Mouse (Mus musculus): ENCODE measurements around the gene Svbp. TPM values are rescaled to one million over a fixed set of nuclear protein-coding genes. Genes with fewer than 3 reads are reported as not detected.

Svbp gene
- polyA plus RNA-seq, 1 experiment from 2014 or later: 69.6 TPM

- 0 out of 2 replicates have a peak overlapping the region, but pooled peaks have one; percentile 23 for H3K27ac ChIP-seq (ENCODE audit: low read length)
These were observed 38.3 kb downstream of the Svbp start for GRCm38 (mm10) chr4:119233256-119233901.

GRCm38 (mm10) chr4:119234348-119234747 lies 39.2 kb downstream of the Svbp start:
- H3K36me3 ChIP-seq (ENCODE audit: control insufficient read depth, insufficient read depth): no peaks in the 10 kb centered on the region
- H3K9ac ChIP-seq (ENCODE audit: low read depth, low read length): no peak overlapping the region
- peaks cover 25% of the 10 kb centered on the region for H3K4me1 ChIP-seq (ENCODE audit: control insufficient read depth, low read depth, low read length)
- no peak overlapping the region for H3K27ac ChIP-seq (ENCODE audit: low read length)
- H3K4me2 ChIP-seq (ENCODE audit: low read depth, low read length): peak overlapping the region; percentile 98
- H3K4me3 ChIP-seq (ENCODE audit: low read depth, low read length): 0 out of 2 replicates have a peak overlapping the region, but pooled peaks have one; percentile 89
- ATAC-seq (ENCODE audit: low read depth): no peak
- 65% methylated on average over 3 of the region's 3 CpGs for WGBS (ENCODE audit: insufficient replicate concordance)
- no peaks in the 10 kb centered on the region for H3K9me3 ChIP-seq (replicated peaks; ENCODE audit: control insufficient read depth, low read length)
- peaks cover 6% of the 10 kb centered on the region; the same call in 1 of the 2 replicates for H3K27me3 ChIP-seq (ENCODE audit: control insufficient read depth, insufficient read depth, low read depth, low read length)

More at GRCm38 (mm10) chr4:119233256-119233901, 38.3 kb downstream of the Svbp start:
- H3K4me2 ChIP-seq (ENCODE audit: low read depth, low read length): peak overlapping the region; percentile 98
- H3K4me1 ChIP-seq (ENCODE audit: control insufficient read depth, low read depth, low read length): peaks cover 19% of the 10 kb centered on the region
- H3K9me3 ChIP-seq (replicated peaks; ENCODE audit: control insufficient read depth, low read length): no peaks in the 10 kb centered on the region
- peak; percentile 42 for ATAC-seq (ENCODE audit: low read depth)
- H3K9ac ChIP-seq (ENCODE audit: low read depth, low read length): peak overlapping the region; percentile 79
- H3K27me3 ChIP-seq (ENCODE audit: control insufficient read depth, insufficient read depth, low read depth, low read length): peaks cover 6% of the 10 kb centered on the region; the same call in 1 of the 2 replicates
- peak overlapping the region; percentile 89 for H3K4me3 ChIP-seq (ENCODE audit: low read depth, low read length)
- WGBS (ENCODE audit: insufficient replicate concordance): under 1% methylated on average over 36 of the region's 36 CpGs
- no peaks in the 10 kb centered on the region for H3K36me3 ChIP-seq (ENCODE audit: control insufficient read depth, insufficient read depth)

GRCm38 (mm10) chr4:119238661-119239060 lies 43.6 kb downstream of the Svbp start:
- ATAC-seq (ENCODE audit: low read depth): peak; percentile 53
- H3K4me3 ChIP-seq (ENCODE audit: low read depth, low read length): peak overlapping the region; percentile 35
- no peak overlapping the region for H3K27ac ChIP-seq (ENCODE audit: low read length)
- H3K4me2 ChIP-seq (ENCODE audit: low read depth, low read length): peak overlapping the region; percentile 45
- no peak overlapping the region for H3K9ac ChIP-seq (ENCODE audit: low read depth, low read length)
- H3K9me3 ChIP-seq (replicated peaks; ENCODE audit: control insufficient read depth, low read length): no peaks in the 10 kb centered on the region
- H3K4me1 ChIP-seq (ENCODE audit: control insufficient read depth, low read depth, low read length): peaks cover 13% of the 10 kb centered on the region
- WGBS (ENCODE audit: insufficient replicate concordance): 49% methylated on average over 3 of the region's 3 CpGs
- H3K36me3 ChIP-seq (ENCODE audit: control insufficient read depth, insufficient read depth): no peaks in the 10 kb centered on the region
- peaks cover 3% of the 10 kb centered on the region; the same call in 1 of the 2 replicates for H3K27me3 ChIP-seq (ENCODE audit: control insufficient read depth, insufficient read depth, low read depth, low read length)

- 13% methylated on average over 12 of the region's 12 CpGs for WGBS (ENCODE audit: insufficient replicate concordance)
- Histone ChIP-seq H3K36me3 (ENCODE audit: control insufficient read depth, insufficient read depth) (no peaks in the 10 kb centered on the region), H3K4me2 (ENCODE audit: low read depth, low read length) (peak overlapping the region; percentile 45), H3K9ac (ENCODE audit: low read depth, low read length) (peak overlapping the region; percentile 46), H3K4me1 (ENCODE audit: control insufficient read depth, low read depth, low read length) (peaks cover 11% of the 10 kb centered on the region), H3K4me3 (ENCODE audit: low read depth, low read length) (peak overlapping the region; percentile 35), H3K27me3 (ENCODE audit: control insufficient read depth, insufficient read depth, low read depth, low read length) (0 out of 2 replicates have a peak, but pooled peaks cover 2% of the 10 kb centered on the region), H3K9me3 (replicated peaks; ENCODE audit: control insufficient read depth, low read length) (no peaks in the 10 kb centered on the region), H3K27ac (ENCODE audit: low read length) (0 out of 2 replicates have a peak overlapping the region, but pooled peaks have one; percentile 4)
- peak; percentile 57 for ATAC-seq (ENCODE audit: low read depth)
These were observed 44.1 kb downstream of the Svbp start for GRCm38 (mm10) chr4:119239181-119239682.

- H3K9ac ChIP-seq (ENCODE audit: low read depth, low read length): no peak overlapping the region
- no peaks in the 10 kb centered on the region for H3K27me3 ChIP-seq (ENCODE audit: control insufficient read depth, insufficient read depth, low read depth, low read length)
- WGBS (ENCODE audit: insufficient replicate concordance): 72% methylated on average over 14 of the region's 14 CpGs
- no peak overlapping the region for H3K4me3 ChIP-seq (ENCODE audit: low read depth, low read length)
- peaks cover 11% of the 10 kb centered on the region for H3K4me1 ChIP-seq (ENCODE audit: control insufficient read depth, low read depth, low read length)
- no peak for ATAC-seq (ENCODE audit: low read depth)
- H3K4me2 ChIP-seq (ENCODE audit: low read depth, low read length): no peak overlapping the region
- no peaks in the 10 kb centered on the region for H3K36me3 ChIP-seq (ENCODE audit: control insufficient read depth, insufficient read depth)
- H3K9me3 ChIP-seq (replicated peaks; ENCODE audit: control insufficient read depth, low read length): no peaks in the 10 kb centered on the region
- no peak overlapping the region for H3K27ac ChIP-seq (ENCODE audit: low read length)
These were observed 46.6 kb downstream of the Svbp start for GRCm38 (mm10) chr4:119241664-119242063.

GRCm38 (mm10) chr4:119242571-119242970 lies 47.5 kb downstream of the Svbp start:
- H3K27ac ChIP-seq (ENCODE audit: low read length): no peak overlapping the region
- WGBS (ENCODE audit: insufficient replicate concordance): 75% methylated on average over 12 of the region's 12 CpGs

GRCm38 (mm10) chr4:119244468-119245240 lies 49.5 kb downstream of the Svbp start:
- H3K27me3 ChIP-seq (ENCODE audit: control insufficient read depth, insufficient read depth, low read depth, low read length): no peaks in the 10 kb centered on the region

More at GRCm38 (mm10) chr4:119242571-119242970, 47.5 kb downstream of the Svbp start:
- Histone ChIP-seq H3K4me2 (ENCODE audit: low read depth, low read length) (no peak overlapping the region), H3K9ac (ENCODE audit: low read depth, low read length) (no peak overlapping the region), H3K27me3 (ENCODE audit: control insufficient read depth, insufficient read depth, low read depth, low read length) (no peaks in the 10 kb centered on the region), H3K36me3 (ENCODE audit: control insufficient read depth, insufficient read depth) (no peaks in the 10 kb centered on the region), H3K9me3 (replicated peaks; ENCODE audit: control insufficient read depth, low read length) (no peaks in the 10 kb centered on the region), H3K4me1 (ENCODE audit: control insufficient read depth, low read depth, low read length) (peaks cover 11% of the 10 kb centered on the region), H3K4me3 (ENCODE audit: low read depth, low read length) (no peak overlapping the region)
- ATAC-seq (ENCODE audit: low read depth): no peak

DNA sequence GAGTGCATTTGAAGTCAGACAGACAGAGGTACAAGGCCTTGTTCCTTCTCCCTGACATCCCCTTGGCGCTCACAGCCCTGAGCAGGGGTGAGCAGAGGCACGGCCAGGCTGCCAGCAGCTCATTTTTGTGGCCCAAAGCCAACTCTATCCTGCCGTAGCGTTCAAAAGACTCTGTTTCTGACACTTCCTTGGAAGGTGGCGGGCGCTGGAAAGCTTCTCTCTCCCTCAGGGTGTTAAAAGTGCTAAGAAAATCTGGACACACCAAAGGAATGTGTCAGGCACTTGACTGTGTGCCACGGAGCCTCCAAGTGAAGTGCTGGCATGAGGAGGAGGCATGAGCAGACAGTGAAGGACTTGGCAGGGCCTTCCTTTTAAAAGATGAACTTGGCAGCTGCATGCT lies 50.5 kb downstream of the Svbp start:
- ATAC-seq (ENCODE audit: low read depth): no peak
- H3K36me3 ChIP-seq (ENCODE audit: control insufficient read depth, insufficient read depth): no peaks in the 10 kb centered on the region
- no peak overlapping the region for H3K4me2 ChIP-seq (ENCODE audit: low read depth, low read length)
- H3K27ac ChIP-seq (ENCODE audit: low read length): no peak overlapping the region
- H3K9ac ChIP-seq (ENCODE audit: low read depth, low read length): no peak overlapping the region
- no peaks in the 10 kb centered on the region for H3K9me3 ChIP-seq (replicated peaks; ENCODE audit: control insufficient read depth, low read length)
- WGBS (ENCODE audit: insufficient replicate concordance): 70% methylated on average over 7 of the region's 7 CpGs
- no peak overlapping the region for H3K4me3 ChIP-seq (ENCODE audit: low read depth, low read length)
- H3K27me3 ChIP-seq (ENCODE audit: control insufficient read depth, insufficient read depth, low read depth, low read length): no peaks in the 10 kb centered on the region
- H3K4me1 ChIP-seq (ENCODE audit: control insufficient read depth, low read depth, low read length): no peaks in the 10 kb centered on the region

More at GRCm38 (mm10) chr4:119244468-119245240, 49.5 kb downstream of the Svbp start:
- Histone ChIP-seq H3K4me1 (ENCODE audit: control insufficient read depth, low read depth, low read length) (peaks cover 2% of the 10 kb centered on the region), H3K9me3 (replicated peaks; ENCODE audit: control insufficient read depth, low read length) (no peaks in the 10 kb centered on the region), H3K4me3 (ENCODE audit: low read depth, low read length) (no peak overlapping the region), H3K27ac (ENCODE audit: low read length) (no peak overlapping the region), H3K9ac (ENCODE audit: low read depth, low read length) (no peak overlapping the region), H3K36me3 (ENCODE audit: control insufficient read depth, insufficient read depth) (no peaks in the 10 kb centered on the region), H3K4me2 (ENCODE audit: low read depth, low read length) (no peak overlapping the region)
- no peak for ATAC-seq (ENCODE audit: low read depth)
- 79% methylated on average over 22 of the region's 22 CpGs for WGBS (ENCODE audit: insufficient replicate concordance)

Data from liver, embryonic 16.5 days (tissue).